Comparison of ENCODE assay signal across 24 mouse cellular contexts in the genomic region with DNA sequence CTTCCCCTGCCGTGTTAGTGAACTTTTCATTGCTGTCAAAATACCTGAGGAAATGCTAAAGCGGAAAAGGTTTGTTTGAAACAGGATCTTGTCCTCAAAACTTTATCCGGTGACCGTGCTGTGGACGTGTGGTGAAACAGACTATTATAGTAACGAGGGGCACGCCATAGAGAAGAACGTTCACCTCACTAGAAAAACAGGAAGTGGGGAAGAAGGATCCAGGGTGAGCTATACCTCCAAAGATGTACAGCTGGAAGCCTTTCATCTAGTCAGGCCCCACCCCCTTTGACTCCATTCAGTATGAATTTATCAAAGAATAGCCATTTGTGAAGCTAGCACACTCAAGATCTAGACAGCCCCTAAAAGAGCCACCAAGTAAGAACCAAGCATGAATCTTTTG.
DNase-seq lines count a peak whose midpoint lies in the region; ATAC-seq and TF ChIP-seq lines count a peak whose summit lies in the region.
"Had no signal": no experiment of that assay in that cellular context is flagged by ENCODE, and none has a peak within 500 bp of the region (broad histone marks: within the 10 kb centered on the region; RNA-seq: fewer than 3 reads in every experiment).

No protein-coding gene starts in this region.

- no peak overlapping the region for H3K27ac ChIP-seq in stomach, postnatal 0 days (replicated peaks)
- H3K27ac ChIP-seq: embryonic facial prominence, embryonic 12.5 days; forebrain, embryonic 13.5 days; heart, embryonic 15.5 days; hindbrain, embryonic 15.5 days; liver, embryonic 13.5 days; neural tube, embryonic 12.5 days had no signal

- H3K4me1 ChIP-seq in stomach, postnatal 0 days (replicated peaks; ENCODE audit: control insufficient read depth, insufficient read depth) = 0 out of 2 replicates have a peak, but pooled peaks cover 4% of the 10 kb centered on the region
- H3K4me1 ChIP-seq: forebrain, embryonic 13.5 days; heart, embryonic 15.5 days; hindbrain, embryonic 15.5 days; liver, embryonic 13.5 days; megakaryocyte, embryonic 14.5 days; neural tube, embryonic 12.5 days had no signal

- ATAC-seq in granulocyte monocyte progenitor cell, adult 5-6 weeks (replicated peaks; ENCODE audit: poor library complexity, severe bottlenecking) = peak; percentile 55; the same call in 1 of the 2 replicates
- no peak for ATAC-seq in stomach, postnatal 0 days (ENCODE audit: low FRiP score, low TSS enrichment)
- ATAC-seq: forebrain, embryonic 13.5 days; intestine, embryonic 16.5 days had no signal

- no peak for TF ChIP-seq EP300 in stomach, postnatal 0 days (optimal IDR thresholded peaks at IDR 0.05)

- 83% methylated on average over 8 of the region's 8 CpGs for WGBS in stomach, postnatal 0 days

- no peaks in the 10 kb centered on the region for H3K27me3 ChIP-seq in splenic B cell, adult 2 months (ENCODE audit: control insufficient read depth, insufficient read depth, low read length, poor library complexity, severe bottlenecking)
- H3K27me3 ChIP-seq in stomach, postnatal 0 days (ENCODE audit: control insufficient read depth, insufficient read depth, low read length) = no peaks in the 10 kb centered on the region
- H3K27me3 ChIP-seq: embryonic facial prominence, embryonic 12.5 days; forebrain, embryonic 13.5 days; heart, embryonic 15.5 days; hindbrain, embryonic 15.5 days; liver, embryonic 13.5 days; neural tube, embryonic 12.5 days had no signal

- no peak overlapping the region for H3K4me3 ChIP-seq in stomach, postnatal 0 days (ENCODE audit: low read depth, low read length)
- H3K4me3 ChIP-seq: embryonic facial prominence, embryonic 12.5 days; erythroblast, embryonic 14.5 days; forebrain, embryonic 13.5 days; heart, embryonic 15.5 days; hindbrain, embryonic 15.5 days; liver, embryonic 13.5 days; megakaryocyte, embryonic 14.5 days; neural tube, embryonic 12.5 days had no signal

- DNase-seq in CD4-positive, CD25-positive, alpha-beta regulatory T cell, adult 2 months (ENCODE audit: low read depth, low spot score) = peak; percentile 61
- DNase-seq in splenic B cell, adult 2 months (ENCODE audit: low read depth, low spot score) = peak; percentile 9
- peak; percentile 46 to 66 for DNase-seq in thymus, postnatal 36 days
- DNase-seq in kidney, postnatal 36 days = no peak
- DNase-seq in layer of hippocampus, adult 9-10 months (ENCODE audit: low spot score) = no peak
- DNase-seq in stomach, postnatal 0 days (ENCODE audit: low spot score) = no peak
- DNase-seq: adrenal gland, adult 8-10 months; cerebellum, adult 18-20 months; cerebellum, postnatal 14 days; kidney, postnatal 4 days; layer of hippocampus, adult 9-11 months; liver, embryonic 13.5 days; lung, embryonic 14.5 days; midbrain, embryonic 14.5 days; right cerebral cortex, adult 18-20 months had no signal

- H3K9me3 ChIP-seq in stomach, postnatal 0 days (ENCODE audit: control insufficient read depth, low read length) = no peaks in the 10 kb centered on the region
- H3K9me3 ChIP-seq: embryonic facial prominence, embryonic 12.5 days; forebrain, embryonic 13.5 days; heart, embryonic 15.5 days; hindbrain, embryonic 15.5 days; liver, embryonic 13.5 days; megakaryocyte, embryonic 14.5 days; neural tube, embryonic 12.5 days had no signal

- no peak overlapping the region for H3K9ac ChIP-seq in stomach, postnatal 0 days (ENCODE audit: low read length)
- H3K9ac ChIP-seq: embryonic facial prominence, embryonic 12.5 days; forebrain, embryonic 13.5 days; heart, embryonic 15.5 days; hindbrain, embryonic 15.5 days; liver, embryonic 13.5 days; lung, embryonic 14.5 days; neural tube, embryonic 12.5 days had no signal

- TF ChIP-seq CTCF in stomach, postnatal 0 days (IDR thresholded peaks at IDR 0.05; ENCODE audit: low read depth) = no peak

- H3K4me2 ChIP-seq in stomach, postnatal 0 days (replicated peaks; ENCODE audit: low read depth) = no peak overlapping the region
- H3K4me2 ChIP-seq: embryonic facial prominence, embryonic 12.5 days; forebrain, embryonic 13.5 days; heart, embryonic 15.5 days; hindbrain, embryonic 15.5 days; liver, embryonic 13.5 days; lung, embryonic 14.5 days; neural tube, embryonic 12.5 days had no signal

- no peaks in the 10 kb centered on the region for H3K36me3 ChIP-seq in splenic B cell, adult 2 months (ENCODE audit: control insufficient read depth, insufficient read depth, low read length, poor library complexity, severe bottlenecking)
- H3K36me3 ChIP-seq in stomach, postnatal 0 days (ENCODE audit: control insufficient read depth, insufficient read depth, low read length) = no peaks in the 10 kb centered on the region
- H3K36me3 ChIP-seq: embryonic facial prominence, embryonic 12.5 days; heart, embryonic 15.5 days; hindbrain, embryonic 15.5 days; liver, embryonic 13.5 days; neural tube, embryonic 12.5 days had no signal

Comparison
In these comparisons a context has a peak if more than half of its experiments do, and no peak if none do; other contexts are left out.
1. DNase-seq: peak in CD4-positive, CD25-positive, alpha-beta regulatory T cell, adult 2 months (single experiment), splenic B cell, adult 2 months (single experiment) and thymus, postnatal 36 days (2 of 2); none in kidney, postnatal 36 days (0 of 2), layer of hippocampus, adult 9-10 months (single experiment) and stomach, postnatal 0 days (single experiment).